Mouse (Mus musculus) neural tube, embryonic 12.5 days (tissue): ENCODE measurements around the gene Ift80. TPM values are rescaled to one million over a fixed set of nuclear protein-coding genes. Genes with fewer than 3 reads are reported as not detected.
"Not testable (repeated sequence)": the region's sequence is repeated elsewhere in the genome, so short reads cannot be mapped to it uniquely, and the experiment has no call there.

Source experiments
- ATAC-seq: fragments of 200-750 bp; cut with Nextera tagmentation; 2 replicates; pipeline ENCODE4 v1.8.0; 2017; ENCODE audit warnings: low read depth, mild to moderate bottlenecking, moderate TSS enrichment, moderate library complexity; ENCODE audit not compliant: low FRiP score
- H3K27ac ChIP-seq: fragments of 300-500 bp; sonication (generic); 2 replicates; pipeline ENCODE4 v1.5.1; 2016
- H3K27me3 ChIP-seq: fragments of 300-500 bp; sonication (generic); replicated peaks from 2 replicates; pipeline ENCODE4 v1.6.1; 2016; ENCODE audit warnings: mild to moderate bottlenecking
- H3K36me3 ChIP-seq: fragments of 300-500 bp; sonication (generic); 2 replicates; pipeline ENCODE4 v1.6.1; 2016; ENCODE audit warnings: mild to moderate bottlenecking
- H3K4me1 ChIP-seq: fragments of 300-500 bp; sonication (generic); 2 replicates; pipeline ENCODE4 v1.6.1; 2016
- H3K4me2 ChIP-seq: fragments of 300-500 bp; sonication (generic); replicated peaks from 2 replicates; pipeline ENCODE4 v1.6.1; 2016; ENCODE audit warnings: mild to moderate bottlenecking
- H3K4me3 ChIP-seq: fragments of 300-500 bp; sonication (generic); 2 replicates; pipeline ENCODE4 v1.5.1; 2016
- H3K9ac ChIP-seq: fragments of 300-500 bp; sonication (generic); 2 replicates; pipeline ENCODE4 v1.6.1; 2016; ENCODE audit warnings: mild to moderate bottlenecking
- H3K9me3 ChIP-seq: fragments of 300-500 bp; sonication (generic); 2 replicates; pipeline ENCODE4 v1.6.1; 2016; ENCODE audit warnings: mild to moderate bottlenecking
- WGBS: fragments of 180-500 bp; shearing (Covaris S2); methylation state at CpG from one replicate; pipeline ENCODE4 v1.1.7; 2016; 5-methylcytosine and 5-hydroxymethylcytosine counted together
- polyA plus RNA-seq: library from polyadenylated mRNA; unstranded; fragments of >200 nt; fragmentation: Nextera tagmentation; extraction: Ambion mirVana; gene quantifications from 2 replicates; pipeline ENCODE4 v1.2.1, GENCODE M21; 2016

Gene Ift80
- polyA plus RNA-seq, 1 experiment from 2014 or later = 13.5 TPM

DNA sequence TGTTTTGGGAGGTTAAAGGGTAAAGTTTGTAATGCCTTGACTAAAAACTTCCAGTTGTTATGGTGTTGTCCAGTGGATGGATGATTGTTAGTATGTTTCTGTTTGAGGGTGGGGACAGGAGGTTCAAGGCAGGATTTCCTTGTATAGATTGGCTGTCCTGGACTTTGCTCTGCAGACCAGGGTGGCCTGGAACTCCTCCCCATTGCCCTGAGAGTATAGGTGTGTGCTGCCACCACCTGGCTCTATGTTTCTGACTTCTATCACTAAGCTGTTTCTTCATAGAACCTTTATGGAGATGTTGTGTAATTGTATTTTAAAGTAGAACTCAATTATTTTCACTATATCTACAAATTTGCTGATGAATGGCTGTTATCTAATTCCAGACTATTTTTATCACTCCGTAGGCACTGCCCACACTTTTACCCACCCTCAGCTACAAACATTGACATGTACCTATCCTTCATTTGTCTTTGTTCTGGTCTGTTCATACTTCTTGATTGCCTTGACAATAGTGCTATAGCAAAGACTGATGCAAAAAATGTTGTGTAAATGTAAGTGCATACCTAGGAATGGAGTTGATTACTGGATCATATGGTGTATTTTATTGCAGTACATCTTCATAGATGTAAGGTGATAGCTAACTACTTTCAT, 21.9 kb upstream of the Ift80 start:
- Histone ChIP-seq H3K4me3 (no peak overlapping the region), H3K27me3 (no peaks in the 10 kb centered on the region), H3K4me2 (no peak overlapping the region), H3K9me3 (no peaks in the 10 kb centered on the region), H3K36me3 (peaks cover 47% of the 10 kb centered on the region), H3K9ac (no peak overlapping the region), H3K4me1 (no peaks in the 10 kb centered on the region), H3K27ac (no peak overlapping the region)
- 93% methylated on average over 1 of the region's 1 CpGs for WGBS
- ATAC-seq = no peak

DNA sequence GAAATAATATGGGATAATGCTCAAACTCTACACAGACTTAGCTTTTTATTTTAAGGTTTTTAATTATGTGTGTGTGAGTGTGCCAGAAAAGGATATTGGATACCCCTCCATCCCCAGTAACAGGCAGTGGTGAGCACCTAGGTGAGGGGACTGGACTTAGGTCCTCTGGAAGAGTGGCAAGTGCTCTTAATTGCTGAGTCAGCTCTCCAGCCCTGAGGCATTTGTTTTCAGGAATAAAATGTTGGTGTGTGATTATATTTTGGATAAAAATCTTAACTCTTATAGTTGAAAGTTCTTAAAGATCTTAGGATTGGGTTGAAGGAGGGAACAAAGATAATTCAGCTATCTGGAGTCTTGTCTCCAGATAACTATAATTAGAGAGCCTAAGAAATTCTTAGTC, 16.4 kb upstream of the Ift80 start:
- Histone ChIP-seq H3K27ac (no peak overlapping the region), H3K4me2 (no peak overlapping the region), H3K27me3 (no peaks in the 10 kb centered on the region), H3K9me3 (no peaks in the 10 kb centered on the region), H3K9ac (no peak overlapping the region), H3K4me3 (no peak overlapping the region), H3K36me3 (peaks cover 43% of the 10 kb centered on the region), H3K4me1 (no peaks in the 10 kb centered on the region)
- no peak for ATAC-seq

- Histone ChIP-seq H3K4me3 (no peak overlapping the region), H3K9ac (no peak overlapping the region), H3K4me1 (no peaks in the 10 kb centered on the region), H3K9me3 (no peaks in the 10 kb centered on the region), H3K27ac (no peak overlapping the region), H3K27me3 (no peaks in the 10 kb centered on the region), H3K4me2 (no peak overlapping the region), H3K36me3 (peaks cover 43% of the 10 kb centered on the region)
- no peak for ATAC-seq
- WGBS = 95% methylated on average over 2 of the region's 2 CpGs
These were observed 15.9 kb upstream of the Ift80 start for GRCm38 (mm10) chr3:69020285-69020684.

DNA sequence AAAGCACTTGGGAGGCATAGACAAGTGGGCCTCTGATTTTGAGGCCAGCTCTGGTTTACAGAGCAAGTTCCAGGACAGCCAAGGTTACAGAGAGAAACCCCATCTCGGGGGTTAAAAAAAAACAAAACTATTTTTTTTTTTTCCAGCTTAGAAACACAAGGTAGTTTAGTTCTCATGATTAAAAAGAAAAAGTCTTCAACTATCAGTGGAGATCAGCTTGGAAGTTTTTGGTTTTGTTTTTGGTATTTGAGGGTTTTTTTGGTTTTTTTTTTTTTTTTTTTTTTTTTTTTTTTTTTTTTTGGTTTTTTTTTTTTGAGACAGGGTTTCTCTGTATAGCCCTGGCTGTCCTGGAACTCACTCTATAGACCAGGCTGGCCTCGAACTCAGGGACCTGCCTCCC, 14.3 kb upstream of the Ift80 start:
- 98% methylated on average over 2 of the region's 2 CpGs for WGBS
- not testable (repeated sequence) for H3K4me2 ChIP-seq, H3K9me3 ChIP-seq, H3K9ac ChIP-seq, ATAC-seq, H3K4me1 ChIP-seq, H3K27ac ChIP-seq, H3K4me3 ChIP-seq, H3K27me3 ChIP-seq
- peaks cover 33% of the 10 kb centered on the region for H3K36me3 ChIP-seq

- Histone ChIP-seq H3K4me1 (no peaks in the 10 kb centered on the region), H3K9me3 (no peaks in the 10 kb centered on the region), H3K4me3 (no peak overlapping the region), H3K4me2 (no peak overlapping the region), H3K27ac (no peak overlapping the region), H3K27me3 (no peaks in the 10 kb centered on the region), H3K9ac (no peak overlapping the region), H3K36me3 (peaks cover 26% of the 10 kb centered on the region)
- ATAC-seq = no peak
- WGBS = 88% methylated on average over 3 of the region's 3 CpGs
These were observed 12.8 kb upstream of the Ift80 start for GRCm38 (mm10) chr3:69017181-69017580.

- ATAC-seq = no peak
- Histone ChIP-seq H3K4me3 (no peak overlapping the region), H3K27me3 (no peaks in the 10 kb centered on the region), H3K36me3 (no peaks in the 10 kb centered on the region), H3K4me2 (no peak overlapping the region), H3K9me3 (no peaks in the 10 kb centered on the region), H3K27ac (no peak overlapping the region), H3K4me1 (peaks cover 12% of the 10 kb centered on the region), H3K9ac (no peak overlapping the region)
- WGBS = 92% methylated on average over 2 of the region's 2 CpGs
These were observed 4.5 kb upstream of the Ift80 start for GRCm38 (mm10) chr3:69008873-69009272.

GRCm38 (mm10) chr3:69006246-69006760, 1.9 kb upstream of the Ift80 start:
- H3K4me3 ChIP-seq = peak overlapping the region; percentile 93
- H3K9ac ChIP-seq = peak overlapping the region; percentile 88
- no peaks in the 10 kb centered on the region for H3K27me3 ChIP-seq
- H3K27ac ChIP-seq = no peak overlapping the region
- H3K4me2 ChIP-seq = peak overlapping the region; percentile 80
- no peaks in the 10 kb centered on the region for H3K36me3 ChIP-seq
- WGBS = 6% methylated on average over 21 of the region's 21 CpGs
- no peaks in the 10 kb centered on the region for H3K9me3 ChIP-seq
- ATAC-seq = no peak
- peaks cover 15% of the 10 kb centered on the region for H3K4me1 ChIP-seq

DNA sequence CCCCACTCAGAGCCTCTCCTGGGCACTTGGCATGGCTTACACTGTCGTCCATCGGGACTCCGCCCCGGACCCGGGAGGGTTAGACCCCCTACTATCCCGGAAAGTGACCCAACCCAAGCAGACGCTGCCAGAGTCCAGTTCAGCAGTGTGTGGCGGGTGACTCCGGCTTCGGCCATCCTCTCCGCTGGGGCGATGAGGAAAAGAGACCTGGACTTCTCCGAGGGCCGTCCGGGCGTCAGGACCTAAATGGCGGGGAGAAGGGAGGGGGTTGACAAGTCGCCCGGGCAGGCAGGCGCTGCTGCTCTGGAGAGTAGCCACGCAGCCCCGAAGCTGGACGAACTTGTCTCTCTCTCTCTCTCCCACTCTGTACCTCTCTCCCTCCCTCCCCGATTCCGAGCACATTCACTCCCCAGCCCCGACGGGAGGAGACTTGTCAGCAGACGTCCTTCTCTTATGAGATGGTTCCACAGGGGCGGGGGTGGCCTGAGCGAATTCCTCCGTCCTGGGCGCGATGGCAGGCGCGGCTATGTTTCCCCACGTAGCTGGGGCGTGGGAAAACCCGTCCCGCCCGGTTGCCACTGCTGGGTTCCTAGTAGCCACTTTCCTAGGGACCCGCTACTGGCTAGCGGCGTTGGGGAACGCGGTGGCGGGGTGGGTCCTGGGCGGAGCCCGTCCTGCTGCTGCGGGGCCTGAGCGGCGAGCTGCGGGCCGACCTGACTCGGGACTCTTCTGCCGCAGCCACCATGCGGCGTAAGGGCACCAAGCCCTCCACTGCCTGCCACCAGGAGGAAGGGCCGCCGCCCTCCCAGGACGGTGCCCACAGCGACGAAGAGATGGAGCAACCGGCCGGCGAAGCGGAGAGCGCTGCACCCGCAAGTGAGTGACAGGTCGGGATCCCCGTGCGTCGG, 1.2 kb upstream of the Ift80 start:
- ATAC-seq = peak; percentile 67
- Histone ChIP-seq H3K27ac (peak overlapping the region; percentile 66; the same call in 1 of the 2 replicates), H3K4me1 (peaks cover 15% of the 10 kb centered on the region), H3K27me3 (no peaks in the 10 kb centered on the region), H3K4me2 (peak overlapping the region; percentile 80), H3K9me3 (no peaks in the 10 kb centered on the region), H3K9ac (peak overlapping the region; percentile 88), H3K36me3 (no peaks in the 10 kb centered on the region), H3K4me3 (peak overlapping the region; percentile 93)
- WGBS = under 1% methylated on average over 72 of the region's 72 CpGs

DNA sequence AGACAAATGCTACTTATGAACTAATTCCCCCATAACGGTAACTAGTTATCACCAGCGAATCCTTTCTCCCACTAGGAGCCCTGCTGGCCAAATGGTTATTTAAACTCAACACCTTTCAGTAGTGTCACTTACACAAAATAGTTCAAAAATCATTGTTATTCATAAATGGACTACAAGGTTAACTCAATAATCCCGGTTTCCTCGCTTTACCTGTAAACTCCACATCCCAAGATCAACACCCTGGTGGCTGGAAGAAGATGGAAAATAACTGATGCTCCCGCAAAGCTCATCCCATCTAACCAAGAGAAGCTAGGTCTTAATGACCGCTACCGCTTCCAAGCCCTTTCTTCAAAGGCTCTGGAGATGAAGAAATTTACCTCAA, 324 bp downstream of the Ift80 start:
- WGBS = under 1% methylated on average over 7 of the region's 7 CpGs
- ATAC-seq = peak; percentile 15
- Histone ChIP-seq H3K4me3 (peak overlapping the region; percentile 93), H3K27me3 (no peaks in the 10 kb centered on the region), H3K4me2 (peak overlapping the region; percentile 80), H3K4me1 (peaks cover 15% of the 10 kb centered on the region), H3K9me3 (no peaks in the 10 kb centered on the region), H3K9ac (peak overlapping the region; percentile 53), H3K36me3 (no peaks in the 10 kb centered on the region), H3K27ac (no peak overlapping the region)

GRCm38 (mm10) chr3:69002781-69003180, 1.6 kb downstream of the Ift80 start:
- WGBS = 95% methylated on average over 4 of the region's 4 CpGs

GRCm38 (mm10) chr3:68986550-68986949, 17.8 kb downstream of the Ift80 start:
- Histone ChIP-seq H3K9ac (no peak overlapping the region), H3K27ac (no peak overlapping the region), H3K4me3 (no peak overlapping the region), H3K27me3 (no peaks in the 10 kb centered on the region), H3K4me2 (no peak overlapping the region), H3K9me3 (no peaks in the 10 kb centered on the region), H3K4me1 (no peaks in the 10 kb centered on the region), H3K36me3 (peaks cover 11% of the 10 kb centered on the region)
- no peak for ATAC-seq
- 95% methylated on average over 2 of the region's 2 CpGs for WGBS

More at GRCm38 (mm10) chr3:69002781-69003180, 1.6 kb downstream of the Ift80 start:
- Histone ChIP-seq H3K27ac (no peak overlapping the region), H3K9ac (no peak overlapping the region), H3K4me2 (no peak overlapping the region), H3K36me3 (no peaks in the 10 kb centered on the region), H3K27me3 (no peaks in the 10 kb centered on the region), H3K9me3 (no peaks in the 10 kb centered on the region), H3K4me3 (no peak overlapping the region), H3K4me1 (peaks cover 15% of the 10 kb centered on the region)
- no peak for ATAC-seq

GRCm38 (mm10) chr3:68980898-68981297, 23.5 kb downstream of the Ift80 start:
- 86% methylated on average over 9 of the region's 9 CpGs for WGBS
- Histone ChIP-seq H3K4me3 (no peak overlapping the region), H3K4me2 (no peak overlapping the region), H3K9me3 (no peaks in the 10 kb centered on the region), H3K9ac (no peak overlapping the region), H3K36me3 (peaks cover 7% of the 10 kb centered on the region), H3K27me3 (no peaks in the 10 kb centered on the region), H3K4me1 (no peaks in the 10 kb centered on the region), H3K27ac (no peak overlapping the region)
- ATAC-seq = no peak
